Mouse (Mus musculus): Measurements from ENCODE around the gene Tbc1d14. TPM values are rescaled to one million over a fixed set of nuclear protein-coding genes. Genes with fewer than 3 reads are reported as not detected.

Tbc1d14 gene
- polyA plus RNA-seq, 1 experiment from 2014 or later: 16.8 TPM

DNA sequence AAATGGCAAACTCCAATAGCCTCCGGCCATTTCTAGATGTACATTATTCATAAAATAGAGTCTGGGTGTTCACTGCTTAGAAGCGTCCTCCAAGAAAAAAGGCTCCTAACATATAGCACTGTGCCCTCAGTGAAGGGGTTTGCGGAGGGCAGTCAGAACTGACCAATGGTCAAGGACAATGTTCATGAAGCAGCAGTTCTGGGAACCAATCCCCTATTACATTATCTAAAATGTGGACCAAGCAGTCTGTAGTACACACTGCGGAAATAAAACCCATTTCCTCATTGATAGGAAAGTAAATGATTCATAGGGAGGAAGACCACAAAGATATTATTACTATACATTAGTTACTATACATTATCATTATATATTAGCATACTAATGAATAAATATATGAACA is 32.6 kb downstream of the Tbc1d14 start:
- no peak for TF ChIP-seq CTCF (IDR thresholded peaks at IDR 0.05; ENCODE audit: low read depth)
- Histone ChIP-seq H3K27ac (ENCODE audit: low read depth, low read length) (peak overlapping the region; percentile 90), H3K27me3 (replicated peaks; ENCODE audit: control insufficient read depth, insufficient read depth, low read length) (no peaks in the 10 kb centered on the region), H3K4me1 (replicated peaks; ENCODE audit: control insufficient read depth, insufficient read depth, low read length) (peaks cover 26% of the 10 kb centered on the region; the same call in 1 of the 2 replicates), H3K4me3 (ENCODE audit: low read depth, low read length) (no peak overlapping the region), H3K36me3 (ENCODE audit: control insufficient read depth, insufficient read depth) (0 out of 2 replicates have a peak, but pooled peaks cover 4% of the 10 kb centered on the region), H3K9me3 (ENCODE audit: control insufficient read depth) (no peaks in the 10 kb centered on the region), H3K9ac (ENCODE audit: low read depth, low read length) (peak overlapping the region; percentile 19; the same call in 1 of the 2 replicates), H3K4me2 (replicated peaks; ENCODE audit: low read depth) (peak overlapping the region; percentile 37)
- 48% methylated on average over 4 of the region's 4 CpGs for WGBS
- peak; percentile 52 for ATAC-seq

DNA sequence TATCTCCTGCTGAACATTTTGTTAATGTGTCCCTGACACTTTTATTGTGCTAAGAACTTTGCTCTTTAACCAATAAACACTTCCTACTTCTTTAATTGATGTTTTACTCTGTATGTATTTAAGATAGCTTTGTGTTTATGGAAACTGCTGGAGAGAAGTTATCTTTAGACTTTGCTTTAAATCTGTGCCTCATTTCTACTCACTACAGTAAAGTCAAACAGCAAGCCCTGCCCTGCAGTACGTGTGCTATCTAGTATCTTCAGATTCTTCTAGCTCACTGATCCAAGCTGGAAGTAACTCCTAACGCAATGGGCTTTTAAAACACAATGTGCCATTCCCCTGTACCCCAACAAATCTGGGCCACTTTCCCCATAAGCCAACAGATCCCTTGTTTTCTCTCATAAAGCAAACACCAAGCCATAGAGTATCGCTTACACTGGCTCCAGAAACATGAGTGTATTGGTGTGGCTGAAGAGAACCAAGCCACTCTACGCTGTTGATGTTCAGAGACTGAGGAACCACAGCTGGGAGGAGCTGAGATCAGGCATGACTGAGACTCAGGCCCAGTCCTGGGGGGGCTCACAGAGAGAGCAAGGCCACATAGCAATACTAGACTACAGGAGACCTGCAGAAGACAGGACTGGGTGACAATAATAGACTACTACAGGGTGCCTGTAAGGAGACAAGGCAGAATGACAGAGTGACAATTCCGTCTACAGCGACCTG is 33.4 kb downstream of the Tbc1d14 start:
- Histone ChIP-seq H3K27me3 (replicated peaks; ENCODE audit: control insufficient read depth, insufficient read depth, low read length) (no peaks in the 10 kb centered on the region), H3K9me3 (ENCODE audit: control insufficient read depth) (no peaks in the 10 kb centered on the region), H3K27ac (ENCODE audit: low read depth, low read length) (peak overlapping the region; percentile 90), H3K4me1 (replicated peaks; ENCODE audit: control insufficient read depth, insufficient read depth, low read length) (peaks cover 30% of the 10 kb centered on the region), H3K4me3 (ENCODE audit: low read depth, low read length) (no peak overlapping the region), H3K9ac (ENCODE audit: low read depth, low read length) (peak overlapping the region; percentile 19; the same call in 1 of the 2 replicates), H3K36me3 (ENCODE audit: control insufficient read depth, insufficient read depth) (0 out of 2 replicates have a peak, but pooled peaks cover 4% of the 10 kb centered on the region), H3K4me2 (replicated peaks; ENCODE audit: low read depth) (peak overlapping the region; percentile 37)
- TF ChIP-seq CTCF (IDR thresholded peaks at IDR 0.05; ENCODE audit: low read depth): no peak
- WGBS: 42% methylated on average over 6 of the region's 6 CpGs
- peak; percentile 63 for ATAC-seq

DNA sequence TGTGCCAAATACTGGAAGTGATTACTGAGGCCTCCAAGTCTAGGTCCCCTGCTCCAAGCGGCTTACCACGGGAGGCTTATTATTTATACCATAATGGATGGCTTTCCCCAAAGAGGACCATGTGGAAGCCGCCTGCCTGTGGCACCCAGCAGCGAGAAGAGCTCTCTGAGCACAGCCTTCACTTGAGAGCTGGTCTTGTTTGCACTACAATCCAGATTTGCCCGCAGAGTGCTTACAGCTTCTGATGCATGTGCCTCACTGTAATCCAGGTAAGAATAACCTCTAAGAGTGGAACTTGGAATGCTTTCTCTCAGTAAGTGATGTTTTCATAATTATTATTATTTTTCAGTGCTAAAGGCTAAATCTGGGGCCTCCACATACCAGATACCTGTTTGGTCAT is 34.0 kb downstream of the Tbc1d14 start:
- 0 out of 2 replicates have a peak, but pooled peaks have one; percentile 7 for ATAC-seq
- Histone ChIP-seq H3K4me2 (replicated peaks; ENCODE audit: low read depth) (no peak overlapping the region; the same call in 1 of the 2 replicates), H3K4me1 (replicated peaks; ENCODE audit: control insufficient read depth, insufficient read depth, low read length) (peaks cover 34% of the 10 kb centered on the region), H3K27ac (ENCODE audit: low read depth, low read length) (peak overlapping the region; percentile 84), H3K9me3 (ENCODE audit: control insufficient read depth) (no peaks in the 10 kb centered on the region), H3K36me3 (ENCODE audit: control insufficient read depth, insufficient read depth) (0 out of 2 replicates have a peak, but pooled peaks cover 4% of the 10 kb centered on the region), H3K4me3 (ENCODE audit: low read depth, low read length) (no peak overlapping the region), H3K27me3 (replicated peaks; ENCODE audit: control insufficient read depth, insufficient read depth, low read length) (no peaks in the 10 kb centered on the region), H3K9ac (ENCODE audit: low read depth, low read length) (no peak overlapping the region)
- TF ChIP-seq CTCF (IDR thresholded peaks at IDR 0.05; ENCODE audit: low read depth): no peak
- 37% methylated on average over 5 of the region's 5 CpGs for WGBS

DNA sequence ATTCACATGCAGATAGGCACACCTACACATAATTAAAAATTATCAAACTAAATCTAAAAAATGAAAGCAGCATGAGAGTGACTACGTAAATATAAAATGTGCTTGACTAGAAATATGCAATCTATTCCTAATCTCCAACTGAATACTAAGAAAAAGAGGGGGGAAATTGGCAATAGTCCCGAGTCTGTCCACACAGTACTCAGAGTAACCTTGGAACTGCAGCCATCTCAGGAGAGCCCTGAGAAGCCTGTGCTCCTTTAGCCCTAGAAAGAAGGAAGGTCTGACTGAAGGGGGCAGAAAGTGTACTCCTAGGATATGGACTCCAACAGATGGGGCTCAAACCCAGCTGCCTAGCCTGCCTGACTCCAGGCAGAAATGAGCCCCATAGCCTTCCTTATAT is 34.5 kb downstream of the Tbc1d14 start:
- H3K9me3 ChIP-seq (ENCODE audit: control insufficient read depth): no peaks in the 10 kb centered on the region
- 40% methylated on average over 2 of the region's 2 CpGs for WGBS
- TF ChIP-seq CTCF (IDR thresholded peaks at IDR 0.05; ENCODE audit: low read depth): no peak
- H3K9ac ChIP-seq (ENCODE audit: low read depth, low read length): no peak overlapping the region
- no peaks in the 10 kb centered on the region for H3K36me3 ChIP-seq (ENCODE audit: control insufficient read depth, insufficient read depth)
- H3K27ac ChIP-seq (ENCODE audit: low read depth, low read length): peak overlapping the region; percentile 84
- no peaks in the 10 kb centered on the region for H3K27me3 ChIP-seq (replicated peaks; ENCODE audit: control insufficient read depth, insufficient read depth, low read length)
- peaks cover 34% of the 10 kb centered on the region for H3K4me1 ChIP-seq (replicated peaks; ENCODE audit: control insufficient read depth, insufficient read depth, low read length)
- H3K4me2 ChIP-seq (replicated peaks; ENCODE audit: low read depth): 0 out of 2 replicates have a peak overlapping the region, but pooled peaks have one; percentile 17
- H3K4me3 ChIP-seq (ENCODE audit: low read depth, low read length): no peak overlapping the region
- no peak for ATAC-seq

DNA sequence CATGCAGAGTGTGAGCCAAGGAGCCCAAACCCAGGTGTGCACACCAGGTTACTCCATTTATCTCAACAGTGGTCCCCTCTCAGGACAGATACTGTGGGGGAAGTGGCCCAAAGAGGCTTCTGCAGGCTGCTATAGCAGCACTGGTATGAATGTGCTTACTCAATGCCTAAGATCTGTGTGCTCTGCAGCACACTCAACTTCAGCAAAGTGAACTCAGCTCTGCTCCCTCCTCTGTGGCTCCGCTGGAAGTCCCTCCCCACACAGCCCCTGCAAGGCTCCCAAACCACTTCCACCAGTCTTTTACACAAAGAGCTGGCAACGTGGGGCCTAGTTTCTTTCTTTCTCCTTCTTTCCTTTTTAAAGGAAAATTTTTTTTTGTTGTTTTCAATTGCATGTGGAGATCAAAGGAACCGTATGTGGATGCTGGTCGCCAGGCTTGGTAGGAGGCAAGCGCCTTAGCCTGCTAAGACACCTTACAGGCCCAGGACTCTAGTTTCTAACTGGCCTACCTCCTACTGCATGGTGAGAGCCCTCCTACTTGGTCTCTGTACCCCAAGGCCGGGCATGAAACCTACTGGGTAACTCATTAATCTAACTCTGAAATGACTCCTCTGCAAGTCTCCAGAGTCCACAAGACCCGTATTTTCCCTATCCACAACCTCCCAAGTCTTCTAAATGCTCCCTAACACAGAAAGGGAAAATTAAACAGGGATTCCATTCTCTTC is 35.3 kb downstream of the Tbc1d14 start:
- no peak for TF ChIP-seq CTCF (IDR thresholded peaks at IDR 0.05; ENCODE audit: low read depth)
- Histone ChIP-seq H3K4me2 (replicated peaks; ENCODE audit: low read depth) (peak overlapping the region; percentile 17; the same call in 1 of the 2 replicates), H3K27ac (ENCODE audit: low read depth, low read length) (peak overlapping the region; percentile 78), H3K27me3 (replicated peaks; ENCODE audit: control insufficient read depth, insufficient read depth, low read length) (no peaks in the 10 kb centered on the region), H3K9ac (ENCODE audit: low read depth, low read length) (no peak overlapping the region), H3K4me1 (replicated peaks; ENCODE audit: control insufficient read depth, insufficient read depth, low read length) (peaks cover 29% of the 10 kb centered on the region), H3K4me3 (ENCODE audit: low read depth, low read length) (no peak overlapping the region), H3K9me3 (ENCODE audit: control insufficient read depth) (no peaks in the 10 kb centered on the region), H3K36me3 (ENCODE audit: control insufficient read depth, insufficient read depth) (no peaks in the 10 kb centered on the region)
- peak; percentile 44 for ATAC-seq
- 35% methylated on average over 7 of the region's 7 CpGs for WGBS

DNA sequence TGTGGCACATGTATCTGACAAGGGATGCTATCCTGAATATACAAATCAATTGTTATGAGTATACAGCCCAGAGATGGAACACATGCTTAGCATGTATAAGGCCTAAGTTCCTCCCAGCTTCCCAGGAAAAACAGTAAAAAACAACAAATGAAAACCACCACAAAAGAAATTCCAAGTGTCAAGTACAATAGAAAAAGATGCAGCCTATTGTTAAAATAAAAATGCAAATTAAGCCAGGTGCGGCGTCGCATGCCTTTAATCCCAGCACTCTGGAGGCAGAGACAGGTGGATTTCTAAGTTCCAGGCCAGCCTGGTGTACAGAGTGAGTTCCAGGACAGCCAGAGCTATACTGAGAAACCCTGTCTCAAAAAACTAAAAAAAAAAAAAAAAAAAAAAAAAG is 36.2 kb downstream of the Tbc1d14 start:
- H3K9me3 ChIP-seq (ENCODE audit: control insufficient read depth): no peaks in the 10 kb centered on the region
- no peak overlapping the region for H3K4me2 ChIP-seq (replicated peaks; ENCODE audit: low read depth)
- H3K4me1 ChIP-seq (replicated peaks; ENCODE audit: control insufficient read depth, insufficient read depth, low read length): peaks cover 26% of the 10 kb centered on the region
- ATAC-seq: no peak
- no peak for TF ChIP-seq CTCF (IDR thresholded peaks at IDR 0.05; ENCODE audit: low read depth)
- H3K27ac ChIP-seq (ENCODE audit: low read depth, low read length): no peak overlapping the region
- no peak overlapping the region for H3K9ac ChIP-seq (ENCODE audit: low read depth, low read length)
- no peaks in the 10 kb centered on the region for H3K36me3 ChIP-seq (ENCODE audit: control insufficient read depth, insufficient read depth)
- H3K4me3 ChIP-seq (ENCODE audit: low read depth, low read length): no peak overlapping the region
- no peaks in the 10 kb centered on the region for H3K27me3 ChIP-seq (replicated peaks; ENCODE audit: control insufficient read depth, insufficient read depth, low read length)
- WGBS: 92% methylated on average over 3 of the region's 3 CpGs
